Mouse (Mus musculus): ENCODE measurements at regions not wholly inside any gene's neighbourhood (a gene's known extent, or its start where the extent isn't known, plus 50 kb on each side); places are given as distances from the start of the nearest gene placed in this dataset.

- TF ChIP-seq POLR2A (IDR thresholded peaks at IDR 0.05; ENCODE audit: control insufficient read depth, low read depth, low read length) (no peak), CTCF (IDR thresholded peaks at IDR 0.05; ENCODE audit: control insufficient read depth, insufficient read depth, insufficient replicate concordance, low read depth, low read length) (peak; percentile 51; the same call in 1 of the 2 replicates)
Observed at GRCm38 (mm10) chr8:107656622-107657021, 68.4 kb upstream of the Psmd7 start.
